Mouse (Mus musculus) C2C12 (cell line): ENCODE measurements around the gene Mrpl50.

Source experiments
- CEBPB ChIP-seq: IDR thresholded peaks from one replicate; pipeline ENCODE4 v1.6.1; 2011; ENCODE audit warnings: low read depth, mild to moderate bottlenecking, control low read depth, moderate library complexity
- CTCF ChIP-seq: IDR thresholded peaks from one replicate; pipeline ENCODE4 v1.5.1; 2011; ENCODE audit not compliant: control insufficient read depth, insufficient read depth, insufficient read length
- FOSL1 ChIP-seq: IDR thresholded peaks from one replicate; pipeline ENCODE4 v1.8.0; 2011; ENCODE audit warnings: mild to moderate bottlenecking, low read length; ENCODE audit not compliant: poor library complexity, insufficient read depth, severe bottlenecking
- MAX ChIP-seq: IDR thresholded peaks from one replicate; pipeline ENCODE4 v1.6.1; 2011; ENCODE audit warnings: mild to moderate bottlenecking, control low read depth
- MYOD1 ChIP-seq: IDR thresholded peaks from one replicate; pipeline ENCODE4 v1.6.1; 2011; ENCODE audit warnings: low read depth; ENCODE audit not compliant: control insufficient read depth, insufficient read length
- MYOG ChIP-seq: IDR thresholded peaks from one replicate; pipeline ENCODE4 v1.6.1; 2011; ENCODE audit not compliant: control insufficient read depth, insufficient read length; ENCODE audit errors: extremely low read depth
- USF1 ChIP-seq: IDR thresholded peaks from one replicate; pipeline ENCODE4 v1.6.1; 2011; ENCODE audit warnings: low read depth, mild to moderate bottlenecking, control low read depth, moderate library complexity

DNA sequence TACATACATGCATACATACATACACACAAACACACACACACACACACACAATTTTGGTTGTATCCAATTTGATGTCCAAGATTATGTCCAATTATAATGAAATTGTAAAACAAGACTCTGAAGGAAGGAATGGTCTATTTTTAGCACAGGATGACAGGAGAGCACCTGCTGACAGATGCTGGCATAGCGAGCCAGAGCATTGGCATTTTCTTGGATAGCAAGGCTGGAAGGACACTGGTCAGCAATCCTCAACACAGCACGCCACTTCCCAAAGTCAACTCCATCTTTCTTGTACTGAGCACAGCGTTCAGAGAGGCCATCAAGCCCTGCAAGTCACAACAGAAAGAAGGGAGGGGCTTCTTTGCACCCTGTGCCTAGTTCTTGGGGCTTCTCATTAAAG lies 20.1 kb upstream of the Mrpl50 start:
- TF ChIP-seq CTCF (no peak), MAX (no peak), USF1 (no peak), MYOD1 (no peak), CEBPB (no peak), MYOG (no peak), FOSL1 (no peak)
